Mouse (Mus musculus): ENCODE results near the gene Usp32.

DNA sequence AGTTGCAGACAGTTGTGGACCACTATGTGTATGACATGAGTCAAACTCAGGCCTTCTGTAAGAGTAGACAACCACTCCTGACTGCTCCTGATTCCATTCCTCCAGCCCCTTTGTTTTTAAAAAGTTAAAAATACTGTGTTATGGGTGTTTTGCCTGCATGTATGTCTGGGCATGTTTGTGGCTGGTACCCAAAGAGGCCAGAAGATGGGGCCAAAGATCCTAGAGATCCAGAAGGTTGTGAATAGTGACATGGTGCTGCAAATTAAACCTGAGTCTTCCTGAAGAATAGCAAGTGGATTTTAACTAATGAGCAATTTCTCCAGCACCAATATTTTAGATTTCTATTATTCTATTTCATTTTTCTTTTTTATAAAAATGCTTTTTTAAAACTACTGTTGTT, 126.8 kb downstream of the Usp32 start:
- TF ChIP-seq EP300 (IDR thresholded peaks at IDR 0.05) (no peak), CTCF (IDR thresholded peaks at IDR 0.05) (no peak)
